Mouse (Mus musculus) spleen, postnatal 36 days (tissue): ENCODE results near the gene Theg.

Experiments used
- DNase-seq, 2 experiments: peaks; one replicate each; pipeline ENCODE4 v3.0.0; 2022; ENCODE audit warnings: low spot score in 2 of 2, mixed read lengths in 1 of 2

Gene Theg

DNA sequence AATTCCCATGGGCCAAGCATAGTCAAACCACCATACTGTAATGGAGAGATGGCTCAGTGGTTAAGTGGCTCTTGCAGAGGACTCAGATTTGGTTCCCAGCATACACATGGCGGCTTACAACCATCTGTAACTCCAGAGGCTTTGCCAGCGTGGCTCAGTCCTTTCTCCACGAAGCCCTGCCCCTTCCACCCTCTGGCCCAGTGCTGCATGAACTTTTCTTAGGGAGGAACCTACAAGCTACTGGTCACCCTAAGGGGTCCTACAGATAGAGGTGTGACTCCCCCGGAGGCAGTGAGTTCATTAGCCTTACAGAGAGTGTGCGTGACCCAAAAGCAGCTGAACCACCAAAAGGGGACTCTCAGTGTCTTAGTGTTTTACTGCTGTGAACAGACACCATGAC is 30.2 kb downstream of the Theg start:
- no peak for DNase-seq

- DNase-seq = no peak
These were observed 31.9 kb downstream of the Theg start for GRCm38 (mm10) chr10:79555238-79555724.

- DNase-seq = peak; percentile 77 to 78
These were observed 32.5 kb downstream of the Theg start, which contains the start of gene Mier2 for GRCm38 (mm10) chr10:79554330-79555237. Mier2 (minus strand) TSS chr10:79555199.

DNA sequence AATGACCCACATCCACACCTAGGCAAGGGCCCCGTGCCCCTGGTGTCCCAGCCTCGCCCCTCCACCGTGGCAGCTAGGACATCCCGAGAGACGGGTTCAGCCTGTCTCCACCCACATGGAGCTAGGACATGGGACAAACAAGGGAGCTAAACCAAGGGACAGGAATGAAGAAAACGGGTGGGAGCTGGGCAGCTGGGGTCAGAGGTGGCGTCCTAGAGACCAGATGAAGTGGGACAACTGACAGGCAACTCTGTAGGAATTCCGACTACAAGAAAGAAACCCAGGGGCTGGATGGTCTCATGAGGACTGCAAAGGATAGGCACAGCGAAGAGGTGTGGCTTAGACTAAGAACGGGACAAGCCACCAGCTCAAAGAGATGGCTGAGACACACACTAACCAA is 33.4 kb downstream of the Theg start:
- DNase-seq = no peak

DNA sequence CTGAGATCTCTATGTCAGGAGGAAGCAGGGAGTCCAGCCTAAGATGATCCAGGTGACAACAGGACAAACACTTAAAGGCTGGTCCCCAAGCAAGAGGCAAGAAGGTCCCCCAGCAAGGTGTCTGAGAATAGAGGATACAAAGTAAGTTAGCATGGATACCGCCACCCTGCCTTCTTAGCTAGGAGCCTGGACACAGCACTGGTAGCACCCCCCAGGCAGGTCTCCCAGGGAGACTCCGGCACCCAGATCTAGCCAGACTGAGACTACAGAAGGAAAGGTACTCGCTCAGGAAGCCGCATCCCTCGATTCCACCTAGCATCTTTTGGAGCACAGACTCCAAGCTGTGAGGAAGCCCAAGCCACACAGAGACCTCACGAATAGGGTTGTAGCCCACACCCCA is 34.0 kb downstream of the Theg start:
- DNase-seq = no peak

DNA sequence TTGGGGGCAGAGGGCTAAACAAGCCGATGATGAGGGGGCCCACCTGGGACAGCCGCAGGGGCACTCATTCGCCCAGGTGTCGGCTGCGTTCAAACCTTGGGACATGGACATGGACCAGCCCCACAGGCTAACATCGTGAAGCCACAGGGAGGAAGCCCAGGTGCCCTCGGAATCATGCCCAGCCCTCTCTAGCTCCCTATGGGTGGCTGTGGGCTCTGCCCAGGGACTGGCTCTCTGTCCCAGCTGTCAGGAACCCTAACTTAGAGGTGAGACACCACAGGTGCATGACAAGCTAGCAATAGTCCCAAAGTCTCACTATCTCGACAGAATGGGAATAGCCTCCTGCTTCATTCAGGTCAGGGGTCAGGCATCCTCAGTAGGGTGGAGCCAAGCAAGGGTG is 34.6 kb downstream of the Theg start:
- DNase-seq = no peak

- DNase-seq = no peak
These were observed 36.8 kb downstream of the Theg start for GRCm38 (mm10) chr10:79550366-79550765.

DNA sequence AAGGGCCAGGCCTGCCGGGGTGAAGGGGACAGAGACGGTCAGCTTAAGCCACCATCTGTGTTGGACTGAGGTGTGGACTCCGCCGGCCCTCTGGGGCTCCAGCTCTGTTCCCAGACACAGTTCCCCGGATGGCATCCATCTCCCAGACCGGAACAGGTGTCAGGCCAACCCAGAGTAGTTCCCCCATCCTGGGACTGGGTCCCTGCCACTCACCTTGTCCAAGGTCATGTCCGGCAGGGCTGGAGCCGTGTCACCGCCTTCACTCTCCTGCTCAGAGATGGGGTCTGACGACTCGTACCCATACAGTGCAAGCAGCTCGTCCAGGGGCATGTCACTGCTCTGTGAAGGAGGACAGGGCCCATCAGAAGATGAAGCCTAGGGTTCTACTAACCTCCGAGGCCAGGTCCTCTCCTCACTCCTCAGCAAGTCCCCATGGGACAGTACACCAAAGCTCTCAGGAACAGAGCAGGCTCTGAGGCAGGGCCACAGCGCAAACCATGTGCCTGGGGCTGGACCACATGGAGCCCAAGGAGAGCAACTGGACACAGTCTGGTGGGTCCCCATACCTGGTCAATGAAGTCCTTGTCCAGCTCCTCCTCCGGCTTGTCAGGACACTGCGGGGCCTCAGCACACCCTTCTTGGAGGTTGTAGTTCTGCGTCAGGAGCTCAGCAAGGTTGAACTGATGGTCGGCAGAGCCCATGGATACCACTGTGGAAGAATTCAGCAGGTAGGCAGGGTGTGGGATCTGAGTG is 38.0 kb downstream of the Theg start:
- no peak for DNase-seq

- no peak for DNase-seq
These were observed 38.6 kb downstream of the Theg start for GRCm38 (mm10) chr10:79548546-79548945.

GRCm38 (mm10) chr10:79547148-79547675 is 39.9 kb downstream of the Theg start:
- DNase-seq = no peak

- no peak for DNase-seq
These were observed 40.6 kb downstream of the Theg start for GRCm38 (mm10) chr10:79546483-79546882.

DNA sequence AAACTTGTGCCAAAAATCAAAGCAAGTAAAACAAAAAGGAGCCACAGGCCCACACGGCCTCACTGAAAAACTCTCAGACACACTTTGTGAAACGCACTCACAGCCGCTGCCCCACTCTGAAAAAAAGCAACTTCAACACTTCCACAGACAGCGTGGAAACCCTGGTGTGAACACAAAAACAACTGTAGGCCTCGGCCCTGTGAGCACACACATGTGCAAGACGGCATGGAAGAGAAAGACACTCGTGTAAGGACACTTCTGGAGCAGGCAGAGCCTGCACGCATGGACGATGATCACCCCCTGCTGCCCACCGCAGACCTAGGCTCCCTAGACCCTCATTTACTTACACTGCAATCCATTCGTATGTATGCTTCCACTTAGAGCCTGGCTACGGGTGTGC is 41.2 kb downstream of the Theg start:
- no peak for DNase-seq

DNA sequence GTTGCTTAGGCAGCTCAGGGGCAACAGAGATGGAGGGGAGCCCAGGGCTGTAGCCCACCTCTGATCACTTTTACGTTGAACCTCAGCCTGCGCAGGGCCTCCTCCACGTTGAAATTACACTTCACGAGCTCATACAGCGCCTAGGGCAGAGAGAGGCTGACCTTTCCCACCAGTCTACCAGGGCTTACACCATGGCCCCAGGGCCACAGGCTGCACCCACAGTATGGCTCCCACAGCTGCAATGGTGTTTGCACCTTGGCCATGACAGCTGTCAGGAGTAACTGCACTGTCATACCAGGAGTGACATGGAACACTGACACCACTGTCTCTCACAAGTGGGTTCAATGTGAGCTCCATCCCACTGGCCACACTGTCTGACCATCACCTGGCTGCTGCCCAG is 42.5 kb downstream of the Theg start:
- DNase-seq = no peak

GRCm38 (mm10) chr10:79543884-79544597 is 43.1 kb downstream of the Theg start:
- no peak for DNase-seq

DNA sequence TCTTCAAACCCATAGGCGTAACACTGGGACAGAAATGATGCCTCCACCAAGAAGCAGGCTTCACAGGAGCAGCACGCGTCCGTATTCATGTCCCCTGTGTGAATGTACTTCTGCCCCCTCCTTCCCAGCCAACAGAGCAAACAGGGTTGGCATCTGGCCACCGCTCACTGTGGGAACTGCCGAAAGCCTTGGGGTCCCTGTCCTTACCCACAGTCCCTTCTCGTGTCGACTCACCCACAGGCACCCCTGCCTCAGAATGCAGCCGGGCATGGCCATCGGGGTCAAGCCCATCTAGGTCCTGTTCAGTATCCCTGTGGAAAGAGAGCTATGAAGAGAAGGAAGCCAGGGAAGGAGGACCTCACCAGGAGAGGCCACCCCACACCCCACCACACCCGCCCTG is 45.0 kb downstream of the Theg start:
- DNase-seq = no peak

GRCm38 (mm10) chr10:79541522-79541921 is 45.6 kb downstream of the Theg start:
- DNase-seq = no peak

DNA sequence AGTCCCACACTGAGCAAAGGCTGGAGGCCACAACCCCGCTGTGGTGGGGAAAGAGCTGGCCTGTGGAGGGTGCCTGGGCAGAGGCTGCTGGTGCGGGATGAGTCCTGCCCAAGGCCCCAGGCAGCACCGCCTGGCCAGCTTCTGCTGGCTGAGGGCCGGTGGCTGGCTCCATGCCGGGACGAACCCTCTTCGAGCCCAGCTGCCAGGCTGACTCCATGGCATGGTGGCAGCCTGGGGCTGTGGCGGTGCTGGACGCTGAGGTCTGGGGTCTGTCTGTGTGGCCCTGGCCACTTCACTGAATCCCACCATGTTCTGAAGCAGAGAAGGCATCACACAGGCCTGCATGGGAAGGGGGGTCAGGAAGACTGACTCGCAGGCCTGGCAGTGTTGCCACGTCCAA is 46.4 kb downstream of the Theg start:
- no peak for DNase-seq

- no peak for DNase-seq
These were observed 47.2 kb downstream of the Theg start for GRCm38 (mm10) chr10:79539701-79540495.

DNA sequence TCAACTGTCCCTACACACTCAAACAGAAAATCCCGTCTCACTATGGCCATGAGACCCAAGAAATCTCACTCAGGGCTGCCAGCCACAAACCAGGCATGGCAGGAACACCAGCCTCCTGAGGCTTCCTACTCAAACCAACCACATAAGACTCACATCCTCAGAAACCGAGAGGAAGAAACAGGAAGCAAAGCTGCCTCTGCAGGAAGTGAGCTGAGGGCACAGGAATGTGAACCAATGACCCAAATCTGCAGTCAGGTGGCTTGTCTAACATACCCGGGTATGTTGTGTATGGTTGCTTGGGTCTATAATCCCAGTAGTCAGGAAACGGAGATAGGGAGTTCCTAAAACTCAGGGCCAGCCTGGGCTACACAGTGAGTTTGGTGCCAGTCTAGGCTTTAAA is 48.3 kb downstream of the Theg start:
- no peak for DNase-seq

DNA sequence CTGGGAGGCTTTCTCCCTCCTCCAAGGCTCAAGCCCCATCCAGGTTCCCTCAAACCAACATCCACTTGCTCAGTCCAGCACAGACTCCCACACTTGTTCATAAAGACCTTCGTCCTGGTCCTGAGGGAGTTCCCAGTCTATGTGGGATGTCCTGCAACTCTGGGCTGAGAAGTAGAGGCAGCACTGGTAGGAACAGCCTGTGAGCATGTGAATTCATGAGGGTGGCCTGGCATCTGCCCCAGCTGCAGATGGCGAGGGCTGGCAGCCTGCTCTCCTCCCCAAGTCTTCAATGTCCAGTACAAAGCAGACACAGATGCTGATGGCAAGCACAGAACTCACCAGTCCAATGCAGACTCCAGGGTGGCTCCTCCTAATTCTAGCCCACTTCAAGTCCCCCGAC is 48.8 kb downstream of the Theg start:
- DNase-seq = no peak

DNA sequence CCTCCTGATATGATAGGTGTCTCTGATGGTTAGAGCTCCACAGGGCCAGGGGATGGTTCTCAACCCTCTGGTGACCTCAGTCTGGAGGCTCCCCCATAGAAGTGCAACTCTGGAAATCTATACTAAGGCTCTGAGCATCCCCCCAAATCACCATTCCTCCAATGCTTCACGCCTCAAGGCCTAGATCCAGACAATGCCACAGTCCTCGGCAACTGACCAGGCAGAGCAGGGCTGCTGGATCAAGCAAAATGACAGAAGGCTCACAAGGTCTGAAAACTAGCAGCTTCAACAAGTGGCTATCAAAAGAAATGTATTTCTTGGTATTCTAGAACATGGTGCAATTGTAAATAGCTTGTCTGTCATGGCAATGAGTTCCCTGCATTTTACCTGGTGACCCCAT is 49.4 kb downstream of the Theg start:
- DNase-seq = no peak
